Mouse (Mus musculus): ENCODE measurements around the gene Arg2.

DNA sequence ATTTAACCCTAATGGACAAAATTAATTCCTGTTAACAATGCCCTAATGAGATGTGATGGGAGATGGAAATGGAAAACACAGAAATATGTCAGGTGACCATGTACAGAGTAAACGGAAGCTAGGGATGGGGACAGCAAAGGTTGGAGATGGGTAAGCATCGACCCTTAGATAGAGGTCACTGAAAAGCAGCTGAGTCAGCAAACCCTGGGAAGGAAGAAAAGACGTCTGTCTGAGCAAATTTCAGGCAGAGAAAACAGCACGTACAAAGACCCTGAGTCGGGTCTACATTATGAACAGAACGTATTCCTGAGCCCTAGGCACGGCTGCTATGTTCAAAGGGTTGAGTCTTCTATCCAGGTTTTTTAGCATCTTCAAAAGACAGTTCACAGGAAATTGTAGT, 6.4 kb downstream of the Arg2 start:
- TF ChIP-seq CTCF (IDR thresholded peaks at IDR 0.05), result no peak
- no peak for TF ChIP-seq EP300 (IDR thresholded peaks at IDR 0.05)

All from lung, postnatal 0 days (tissue).